Mouse (Mus musculus) T-helper 2 cell (primary cell): ENCODE measurements around the gene Atp13a1.

ENCODE experiments used
- in situ Hi-C: fragments of 300-600 bp; cut with MboI, MseI; formaldehyde crosslinking; loops from one replicate; pipeline ENCODE4 v1.15.1; 2025; ENCODE audit warnings: high pct_unique_total_duplicates

Gene Atp13a1

DNA sequence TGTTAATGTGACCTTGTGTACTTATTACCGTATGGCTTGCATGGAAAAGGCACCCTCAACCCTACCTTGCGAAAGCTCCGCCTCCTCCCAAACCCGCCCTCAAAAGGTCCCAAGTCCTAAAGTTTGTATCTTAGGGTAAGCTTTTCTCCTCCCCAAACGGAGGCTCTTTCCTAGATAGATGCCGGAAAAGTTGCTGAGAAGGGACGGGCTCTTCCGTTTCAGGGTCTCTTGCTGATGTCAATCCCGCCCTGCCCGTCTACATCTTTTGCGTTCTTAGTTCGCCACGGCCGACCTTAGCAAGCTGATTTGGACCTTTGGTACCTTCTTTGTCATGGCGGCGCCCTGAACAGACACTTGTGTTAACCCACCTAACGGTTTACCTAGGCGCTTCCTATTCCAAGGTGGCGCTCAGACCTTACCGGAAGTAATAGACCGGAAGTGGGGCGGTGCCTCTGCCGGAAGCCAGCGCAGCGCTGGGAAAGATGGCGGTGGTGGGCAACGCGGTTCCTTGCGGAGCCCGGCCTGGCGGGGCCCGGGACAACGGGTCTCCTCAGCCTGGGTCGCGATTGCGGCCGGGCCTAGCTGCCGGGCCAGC, at the start of gene Atp13a1, which contains the start of gene Zfp866:
TSS of gene Atp13a1 (plus strand) at position 391 of the 595 bp plus-strand sequence.
TSS of gene Zfp866 (minus strand) at position 406 of the 595 bp plus-strand sequence.
- in situ Hi-C loops: no loop called here

DNA sequence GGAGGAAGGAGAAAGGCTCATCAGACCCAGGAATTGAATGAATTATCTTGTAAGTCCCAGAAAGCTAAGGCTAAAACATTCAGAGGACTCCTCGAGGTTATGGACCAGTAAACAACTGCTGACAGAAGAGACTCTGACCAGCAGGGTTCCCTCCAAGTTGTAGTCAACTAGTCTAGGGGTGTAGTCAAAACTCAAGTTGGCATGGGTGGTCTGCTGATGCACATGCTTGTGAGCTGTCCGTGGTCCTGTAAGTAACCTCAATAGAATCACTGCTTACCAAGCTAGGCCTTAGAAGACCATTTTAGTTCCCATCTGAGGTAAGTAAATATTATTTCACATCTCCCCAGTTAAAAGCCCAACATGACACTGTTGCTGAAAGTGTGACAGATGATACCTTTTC, 49.7 kb upstream of the Atp13a1 start:
- in situ Hi-C loops: no loop called here

DNA sequence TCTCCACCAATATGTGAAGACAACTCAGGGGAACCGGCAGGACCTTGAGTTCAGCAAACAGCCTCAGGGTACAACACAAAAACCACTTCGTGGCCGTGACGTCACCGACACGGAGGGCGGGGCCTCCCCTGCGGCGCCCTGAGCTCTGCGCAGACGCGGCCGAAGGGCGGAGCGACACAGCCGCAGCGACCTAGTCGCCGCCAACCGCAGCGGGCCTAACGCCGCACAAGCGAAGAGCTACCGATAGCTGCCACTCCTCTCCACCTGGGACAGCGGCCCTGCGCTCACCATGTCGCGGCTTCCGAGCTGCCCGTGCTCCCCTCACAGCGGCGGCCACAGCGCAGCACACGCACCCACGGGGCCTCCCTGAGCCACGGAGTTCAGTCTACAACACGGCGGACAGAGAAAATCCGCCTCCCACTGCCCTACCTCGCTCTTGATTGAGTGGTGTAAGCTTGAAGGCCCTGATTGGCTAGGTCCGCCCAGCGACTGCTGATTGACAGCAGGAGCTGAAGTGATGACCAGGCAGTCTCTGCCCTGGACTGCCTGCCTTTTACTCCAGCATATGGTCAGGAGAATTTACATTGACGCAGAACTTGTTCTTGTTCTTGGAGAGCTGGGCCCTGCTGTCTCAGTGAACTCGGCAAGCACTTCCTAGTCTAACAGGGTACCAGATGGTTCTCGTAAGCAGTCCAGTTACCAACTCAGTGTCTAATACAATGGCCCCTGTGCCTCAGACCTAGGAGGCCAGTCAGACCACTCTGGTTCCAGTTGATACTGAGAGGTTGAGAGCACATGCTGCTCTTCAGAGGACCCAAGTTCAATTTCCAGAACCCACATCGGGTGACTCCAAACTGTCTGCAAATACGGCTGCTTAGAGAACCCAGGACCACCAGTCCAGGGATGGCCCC, 41.2 kb upstream of the Atp13a1 start, which contains the start of gene Zfp963:
TSS of gene Zfp963 (minus strand) at position 427 of the 911 bp plus-strand sequence.
- in situ Hi-C loops: no loop called here

DNA sequence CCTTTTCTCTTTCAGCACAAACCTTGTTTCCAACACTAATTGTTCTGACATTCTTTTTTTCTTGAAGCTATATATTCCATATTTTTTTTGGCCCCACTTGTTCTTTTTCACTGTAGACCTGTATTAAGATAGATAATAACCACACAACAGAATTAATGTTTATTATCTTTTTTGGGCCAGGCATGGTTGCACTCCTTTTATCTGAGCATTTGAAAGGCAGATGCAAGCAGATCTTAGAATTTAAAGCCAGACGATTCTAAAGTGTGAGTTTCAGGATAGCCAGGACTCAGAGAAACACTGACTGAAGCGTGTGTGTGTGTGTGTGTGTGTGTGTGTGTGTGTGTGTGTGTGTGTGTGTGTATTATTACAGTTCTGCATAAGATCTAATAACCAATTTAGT, 38.5 kb upstream of the Atp13a1 start:
- in situ Hi-C loops: no loop called here

DNA sequence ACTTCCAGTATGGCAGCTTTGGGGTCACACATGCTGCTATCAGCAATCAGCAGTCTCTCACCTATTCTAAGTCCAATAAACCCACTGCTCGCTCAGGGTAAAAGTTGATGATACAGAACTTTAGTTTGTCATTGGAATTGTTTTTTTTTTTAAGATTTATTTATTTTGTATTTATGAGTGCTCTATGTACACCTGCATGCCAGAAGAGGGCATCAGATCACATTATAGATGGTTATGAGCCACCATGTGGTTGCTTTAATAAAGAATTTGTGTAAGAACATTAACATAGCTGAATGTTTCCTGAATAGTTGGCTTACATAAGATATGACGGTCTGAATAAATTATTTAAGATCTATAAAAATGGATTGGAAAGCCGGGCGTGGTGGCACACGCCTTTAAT, 32.6 kb upstream of the Atp13a1 start:
- in situ Hi-C loops: no loop called here

DNA sequence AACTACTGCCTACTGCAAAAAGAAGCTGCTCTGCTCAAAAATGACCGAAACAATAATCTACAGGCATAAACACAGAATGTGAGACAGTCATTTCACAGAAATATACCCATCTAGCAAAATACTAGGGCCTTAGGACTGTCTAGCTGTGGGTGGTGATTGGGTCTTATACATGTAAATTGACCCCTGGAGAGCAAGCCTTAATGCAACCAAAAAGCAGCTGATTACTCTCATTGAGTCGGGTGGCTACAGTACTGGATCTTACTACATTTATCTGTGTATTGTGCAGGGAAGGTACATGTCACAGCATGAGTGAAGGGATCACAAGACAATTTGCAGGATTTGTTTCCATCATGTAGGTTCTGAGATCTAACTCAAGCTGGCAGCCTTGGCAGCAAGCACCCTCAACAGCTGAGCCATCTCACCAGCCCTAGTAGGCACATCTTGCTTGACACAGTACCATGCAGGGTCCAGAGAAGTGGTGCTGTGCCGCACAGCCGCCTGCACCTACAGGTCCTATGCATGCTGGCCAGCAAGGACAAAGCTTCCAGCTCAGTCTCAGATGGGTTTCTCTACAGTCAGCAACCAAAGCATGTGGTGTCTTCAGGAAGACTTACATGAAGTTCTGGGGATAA, 29.0 kb upstream of the Atp13a1 start:
- in situ Hi-C loops: no loop called here

DNA sequence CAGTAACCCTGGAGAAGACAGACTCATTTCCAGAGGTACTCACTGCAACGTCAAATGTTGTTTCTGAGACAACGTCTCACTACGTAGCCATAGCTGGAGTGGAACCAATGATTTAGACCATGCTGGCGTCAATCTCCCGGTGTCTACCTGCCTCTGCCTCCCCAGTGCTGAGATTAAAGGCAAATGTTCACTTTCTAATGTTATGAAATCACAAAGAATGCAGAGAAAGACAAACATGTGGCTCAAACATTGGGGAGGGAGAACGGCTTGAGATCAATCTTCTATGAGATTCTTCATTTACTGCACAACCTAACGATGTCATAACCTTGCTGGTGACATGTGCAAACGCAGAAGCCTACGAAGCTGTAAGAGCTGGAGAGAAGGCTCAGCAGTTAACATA, 19.7 kb upstream of the Atp13a1 start:
- in situ Hi-C loops: no loop called here

DNA sequence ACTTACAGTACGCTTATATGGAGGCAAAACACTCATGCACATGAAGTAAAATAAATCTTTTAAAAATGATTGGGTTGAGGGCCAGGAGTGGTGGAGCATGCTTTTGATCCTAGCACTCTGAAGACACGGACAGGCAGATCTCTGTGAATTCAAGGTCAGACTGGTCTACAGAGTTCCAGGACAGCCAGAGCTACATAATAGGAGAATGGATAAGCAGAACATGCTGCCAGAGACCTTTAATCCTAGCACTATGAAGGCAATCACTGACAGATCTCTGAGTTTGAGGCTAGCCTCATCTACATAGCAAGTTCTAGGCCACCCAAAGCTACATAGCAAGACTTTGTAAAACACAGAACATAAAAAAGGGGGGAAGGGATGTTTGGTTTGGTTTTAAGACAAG, 18.9 kb upstream of the Atp13a1 start:
- in situ Hi-C loops: no loop called here

DNA sequence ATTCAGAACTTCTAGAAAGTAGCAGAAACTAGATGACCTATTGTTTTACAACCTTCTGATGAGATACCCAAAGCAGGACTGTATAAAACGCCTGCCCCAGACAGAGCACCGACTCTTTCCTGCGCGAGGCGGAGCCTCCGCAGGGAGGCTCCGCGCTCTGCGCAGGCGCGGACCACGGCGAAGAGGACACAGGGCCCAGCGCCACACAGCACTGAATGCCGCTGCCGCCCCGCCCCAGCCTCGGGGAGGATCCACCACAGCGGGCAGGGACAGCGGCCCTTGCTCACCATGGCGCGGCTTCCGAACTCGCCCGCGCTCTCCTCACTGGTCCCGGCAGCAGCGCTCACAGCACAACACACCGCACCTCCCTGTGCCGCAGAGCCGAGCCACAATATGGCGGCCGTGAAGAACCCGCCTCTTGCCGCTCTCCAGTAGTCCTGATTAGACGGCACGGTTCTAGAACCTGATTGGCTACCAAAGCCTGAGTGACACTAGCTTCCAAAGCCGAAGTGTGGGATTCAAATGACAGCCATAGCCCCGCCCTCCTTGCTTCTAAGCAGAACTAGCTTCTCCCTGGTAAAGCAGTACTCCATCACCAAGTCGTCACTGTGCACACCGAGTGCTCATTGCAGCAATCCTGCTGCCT, 16.3 kb upstream of the Atp13a1 start, which contains the start of gene Gm20422:
TSS of gene Gm20422 (minus strand) at position 384 of the 646 bp plus-strand sequence.
- in situ Hi-C loops: no loop called here

DNA sequence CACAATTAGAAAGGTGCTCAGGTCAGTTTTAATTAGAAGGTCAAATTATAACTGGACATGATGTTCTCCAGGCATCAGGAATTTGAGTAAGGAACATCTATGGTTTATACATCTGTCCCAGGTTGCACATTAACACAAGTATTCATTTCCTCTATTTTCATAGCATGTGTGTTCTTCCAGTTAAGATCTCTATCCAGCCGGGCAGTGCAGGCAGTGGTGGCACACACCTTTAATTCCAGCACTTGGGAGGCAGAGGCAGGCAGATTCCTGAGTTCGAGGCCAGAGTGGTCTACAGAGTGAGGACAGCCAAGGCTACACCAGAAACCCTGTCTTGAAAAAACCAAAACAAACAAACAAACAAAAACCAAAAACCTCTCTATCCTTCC, 15.8 kb upstream of the Atp13a1 start:
- in situ Hi-C loops: no loop called here

DNA sequence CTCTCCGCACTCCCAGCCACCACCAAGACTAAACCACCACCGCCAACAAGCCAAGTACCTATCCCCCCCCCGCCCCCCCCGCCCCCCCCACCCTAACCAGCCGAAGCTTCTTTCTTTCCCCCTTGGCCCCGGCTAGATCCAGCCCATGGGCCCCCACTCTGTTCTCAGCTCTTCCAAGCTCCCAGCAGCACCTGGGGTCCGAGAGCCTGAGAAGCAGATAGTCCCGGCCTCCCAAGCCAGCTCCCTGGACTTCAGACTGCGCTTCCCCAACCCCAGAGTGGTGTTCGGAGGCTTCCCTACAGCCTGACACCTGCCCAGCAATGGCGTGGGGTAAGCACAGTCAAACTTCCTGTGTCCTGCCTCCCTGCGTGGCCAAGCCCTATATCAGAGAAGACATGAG, 13.9 kb upstream of the Atp13a1 start:
- in situ Hi-C loops: no loop called here

DNA sequence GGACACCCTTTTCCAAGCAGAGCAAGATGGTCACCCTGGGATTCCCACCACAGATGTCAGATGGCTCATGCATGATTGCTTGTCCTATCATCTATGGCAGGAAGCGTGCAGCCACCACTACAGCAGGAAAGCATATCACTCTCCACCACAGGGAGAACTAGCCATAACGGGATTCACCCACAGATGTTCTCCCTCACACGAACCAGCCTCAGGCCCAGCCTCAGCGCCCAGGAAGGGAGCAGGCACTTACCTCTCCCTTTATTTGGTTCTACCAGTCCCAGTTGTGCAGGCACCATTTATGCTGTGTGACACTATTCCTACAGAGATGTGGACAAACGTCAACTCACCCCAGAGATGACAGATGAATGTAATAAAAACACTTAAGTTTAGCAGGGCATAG, 1.9 kb upstream of the Atp13a1 start:
- in situ Hi-C loops: no loop called here

DNA sequence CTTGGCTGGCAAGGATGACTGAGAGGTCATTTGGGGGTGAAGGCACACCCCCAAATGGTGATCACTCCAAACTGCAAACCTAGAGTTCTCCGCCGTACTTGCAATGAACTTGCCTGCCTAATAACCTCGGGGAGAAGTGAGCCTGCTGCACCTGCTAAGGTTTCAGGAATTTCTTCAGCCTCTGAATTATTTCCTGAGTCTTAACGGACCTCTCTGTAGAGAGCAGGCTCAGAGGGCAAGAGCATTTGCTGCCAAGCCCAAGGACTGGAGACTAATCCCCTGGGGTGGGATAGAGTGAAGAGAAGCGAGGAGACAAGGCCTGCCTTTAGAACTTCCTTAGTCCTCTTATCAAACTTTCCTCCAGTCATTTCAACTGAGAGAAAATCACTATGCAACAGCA, 1.2 kb upstream of the Atp13a1 start:
- in situ Hi-C loops: no loop called here

DNA sequence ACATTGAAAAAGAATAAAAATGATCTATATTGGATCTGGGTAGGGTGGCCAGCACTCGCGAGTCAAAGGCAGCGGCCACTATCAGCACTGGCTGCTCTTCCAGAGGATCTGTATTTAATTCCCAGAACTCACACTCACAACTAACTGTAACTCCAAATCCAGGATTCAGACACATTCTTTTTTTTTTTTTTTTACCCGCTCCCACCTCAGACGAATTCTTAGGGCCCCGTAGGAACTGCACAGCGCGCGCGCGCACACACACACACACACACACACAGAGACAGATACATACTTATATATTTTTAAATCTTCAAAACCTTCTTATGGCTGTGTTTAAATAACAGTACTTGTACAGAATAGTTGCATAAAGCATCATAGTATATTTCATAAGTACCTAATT, 599 bp upstream of the Atp13a1 start:
- in situ Hi-C loops: no loop called here

DNA sequence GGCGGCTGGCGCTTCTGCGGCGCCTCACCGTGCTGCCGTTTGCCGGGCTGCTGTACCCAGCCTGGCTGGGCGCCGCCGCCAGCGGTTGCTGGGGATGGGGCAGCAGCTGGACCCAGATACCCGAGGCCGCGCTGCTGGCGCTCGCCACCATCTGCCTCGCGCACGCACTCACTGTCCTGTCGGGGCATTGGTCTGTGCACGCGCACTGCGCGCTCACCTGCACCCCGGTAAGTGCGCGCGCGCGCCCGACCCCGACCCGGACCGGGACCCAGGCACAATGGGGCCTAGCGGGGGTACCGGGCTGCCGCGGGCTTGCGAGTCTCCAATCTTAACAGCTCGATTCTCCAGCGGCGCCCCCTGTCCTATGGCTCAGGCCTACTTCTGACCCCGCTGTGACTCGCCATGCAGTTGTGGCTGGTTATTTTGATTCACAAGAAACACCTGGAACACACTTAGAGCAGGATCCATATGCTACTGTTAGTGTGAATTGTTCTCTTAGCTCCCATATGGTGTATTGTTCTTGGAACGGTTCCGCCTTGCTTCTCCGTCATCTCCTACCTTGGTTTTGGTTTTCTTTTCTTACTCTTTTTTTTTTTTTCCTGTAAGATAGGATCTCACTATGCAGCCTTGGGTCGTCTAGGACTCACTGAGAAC, 579 bp downstream of the Atp13a1 start:
- in situ Hi-C loops: no loop called here

DNA sequence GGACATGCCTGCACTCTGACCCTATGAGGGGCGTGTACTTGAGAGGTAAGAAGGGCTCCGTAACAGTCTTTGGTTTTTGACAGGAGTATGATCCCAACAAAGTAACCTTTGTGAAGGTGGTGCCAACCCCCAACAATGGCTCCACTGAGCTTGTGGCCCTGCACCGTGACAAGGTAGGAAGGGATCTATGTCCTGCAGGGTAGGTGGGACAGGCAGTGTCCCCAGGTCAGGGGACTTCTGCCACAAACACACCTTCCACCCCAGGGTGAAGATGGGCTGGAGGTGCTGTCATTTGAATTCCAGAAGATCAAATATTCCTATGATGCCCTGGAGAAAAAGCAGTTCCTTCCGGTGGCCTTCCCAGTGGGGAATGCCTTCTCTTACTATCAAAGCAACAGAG, 2.7 kb downstream of the Atp13a1 start:
- in situ Hi-C loops: no loop called here

DNA sequence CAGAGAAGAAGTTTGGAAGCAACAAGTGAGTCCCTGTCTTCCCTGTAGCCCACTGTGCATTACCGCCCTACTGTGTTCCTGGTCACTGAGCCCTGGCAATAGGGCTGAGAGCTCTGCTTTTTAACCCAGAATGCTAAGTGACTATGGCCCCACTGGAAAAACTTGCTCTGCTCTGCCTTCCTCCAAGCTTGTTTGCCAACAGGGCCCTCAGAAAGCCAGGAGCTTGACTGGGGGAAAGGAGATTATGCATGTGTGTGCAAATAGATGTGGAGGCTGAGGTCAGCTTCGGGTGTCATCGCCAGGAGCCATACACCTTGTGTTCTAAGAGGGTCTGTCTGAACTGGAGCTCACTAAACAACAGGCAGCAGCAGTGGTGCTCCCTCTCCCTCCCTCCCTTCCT, 3.1 kb downstream of the Atp13a1 start:
- in situ Hi-C loops: no loop called here

DNA sequence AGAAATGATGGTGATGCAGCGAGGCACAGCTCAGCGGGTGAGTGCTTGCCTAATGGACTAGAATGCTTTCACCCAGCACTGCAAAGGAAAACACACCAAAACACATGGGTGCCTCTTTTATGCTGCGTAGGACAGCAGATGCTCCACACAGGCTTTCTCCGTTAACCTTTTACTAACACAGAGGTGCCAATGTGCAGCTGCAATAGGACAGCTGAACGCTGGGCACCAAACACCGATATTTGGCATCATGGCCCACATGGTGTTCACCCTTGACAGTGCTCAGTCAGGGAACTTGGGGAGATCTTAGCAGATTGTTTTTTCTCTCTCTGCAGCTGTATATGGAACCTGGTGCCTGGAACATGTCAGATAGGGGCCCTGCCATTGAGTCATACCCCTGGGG, 3.9 kb downstream of the Atp13a1 start:
- in situ Hi-C loops: no loop called here

DNA sequence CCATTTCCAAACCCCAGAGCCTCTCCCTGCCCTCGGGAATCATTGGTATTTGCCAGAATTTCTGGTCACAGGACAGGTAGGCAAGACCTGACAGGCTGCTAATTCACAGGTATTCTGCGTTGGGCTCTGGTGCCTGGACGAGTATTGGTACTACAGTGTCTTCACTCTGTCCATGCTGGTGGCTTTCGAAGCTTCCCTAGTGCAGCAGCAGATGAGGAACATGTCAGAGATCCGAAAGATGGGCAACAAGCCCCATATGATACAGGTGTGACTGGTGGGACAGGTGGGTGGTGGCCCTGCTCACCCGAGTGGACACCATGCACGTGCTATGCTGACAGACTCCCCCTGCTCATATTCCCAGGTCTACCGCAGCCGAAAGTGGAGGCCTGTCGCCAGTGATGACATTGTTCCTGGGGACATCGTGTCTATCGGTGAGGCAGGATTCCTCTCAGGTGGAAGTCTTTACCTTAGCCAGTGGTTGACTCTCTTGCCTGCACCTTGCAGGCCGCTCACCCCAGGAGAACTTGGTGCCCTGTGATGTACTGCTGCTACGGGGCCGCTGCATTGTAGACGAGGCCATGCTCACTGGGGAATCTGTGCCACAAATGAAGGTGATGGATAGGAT, 5.9 kb downstream of the Atp13a1 start:
- in situ Hi-C loops: no loop called here

DNA sequence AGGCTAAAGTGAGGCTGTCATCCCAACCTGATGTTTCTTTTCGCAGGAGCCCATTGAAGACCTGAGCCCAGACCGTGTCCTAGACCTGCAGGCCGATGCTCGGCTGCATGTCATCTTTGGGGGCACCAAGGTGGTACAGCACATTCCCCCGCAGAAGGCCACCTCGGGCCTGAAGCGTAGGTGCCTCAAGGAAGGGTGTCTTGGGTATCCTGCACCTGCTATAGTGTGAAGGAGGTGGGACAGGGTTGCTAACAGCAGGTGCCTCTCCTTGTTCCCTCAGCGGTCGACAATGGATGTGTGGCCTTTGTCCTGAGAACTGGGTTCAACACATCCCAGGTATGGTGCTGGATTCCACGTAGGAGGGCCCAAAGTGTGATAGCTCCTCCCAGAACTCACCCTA, 6.7 kb downstream of the Atp13a1 start:
- in situ Hi-C loops: no loop called here

DNA sequence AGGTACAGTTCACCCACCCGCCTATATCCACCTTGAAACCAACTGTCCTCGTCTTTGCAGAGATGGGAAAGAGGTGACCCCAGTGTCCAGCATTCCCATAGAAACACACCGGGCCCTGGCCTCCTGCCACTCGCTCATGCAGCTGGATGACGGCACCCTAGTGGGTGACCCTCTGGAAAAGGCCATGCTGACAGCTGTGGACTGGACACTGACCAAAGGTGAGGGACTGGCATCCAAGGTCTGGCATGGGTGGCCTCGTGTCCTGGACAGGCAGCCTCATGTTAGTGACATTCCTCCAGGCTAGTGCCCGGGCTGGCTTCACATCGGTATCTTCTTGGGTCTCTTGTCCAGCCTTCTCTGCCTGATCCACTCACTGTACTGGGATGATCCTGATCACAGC, 8.3 kb downstream of the Atp13a1 start:
- in situ Hi-C loops: no loop called here
